Mouse (Mus musculus): ENCODE measurements around the gene Oxct2a.
"Not testable (repeated sequence)": the region's sequence is repeated elsewhere in the genome, so short reads cannot be mapped to it uniquely, and the experiment has no call there.

GRCm38 (mm10) chr4:123295026-123295425 is 28.4 kb downstream of the Oxct2a start:
- not testable (repeated sequence) for TF ChIP-seq CTCF (IDR thresholded peaks at IDR 0.05; ENCODE audit: borderline replicate concordance, extremely low read depth, insufficient read depth, insufficient read length); POLR2A (IDR thresholded peaks at IDR 0.05; ENCODE audit: borderline replicate concordance, extremely low read depth, insufficient read depth, insufficient read length, poor library complexity, severe bottlenecking)
